Mouse (Mus musculus) myocyte (in vitro differentiated cells): Measurements from ENCODE around the gene Tex9. TPM values are rescaled to one million over a fixed set of nuclear protein-coding genes. Genes with fewer than 3 reads are reported as not detected.

Experiments used
- H3K27me3 ChIP-seq: one replicate; pipeline ENCODE4 v1.6.1; 2011; ENCODE audit not compliant: control insufficient read depth, insufficient read depth, insufficient read length
- H3K36me3 ChIP-seq: one replicate; pipeline ENCODE4 v1.6.1; 2011; ENCODE audit not compliant: control insufficient read depth, insufficient read depth
- H3K4me2 ChIP-seq: one replicate; pipeline ENCODE4 v1.6.1; 2011; ENCODE audit warnings: low read depth, control low read depth
- H3K4me3 ChIP-seq: one replicate; pipeline ENCODE4 v1.5.1; 2011; ENCODE audit warnings: mild to moderate bottlenecking, control low read depth, moderate library complexity
- H3K79me2 ChIP-seq: one replicate; pipeline ENCODE4 v1.6.1; 2011; ENCODE audit not compliant: control insufficient read depth, insufficient read depth
- H3ac ChIP-seq: one replicate; pipeline ENCODE4 v1.6.1; 2011; ENCODE audit not compliant: control insufficient read depth, insufficient read length
- CEBPB ChIP-seq: IDR thresholded peaks from 2 replicates; pipeline ENCODE4 v1.6.1; 2011; ENCODE audit warnings: mild to moderate bottlenecking, moderate library complexity; ENCODE audit not compliant: poor library complexity, insufficient read depth, severe bottlenecking
- E2F4 ChIP-seq: IDR thresholded peaks from one replicate; pipeline ENCODE4 v1.6.1; 2011; ENCODE audit warnings: mild to moderate bottlenecking, control low read depth, moderate library complexity; ENCODE audit not compliant: insufficient read depth
- MAX ChIP-seq: IDR thresholded peaks from one replicate; pipeline ENCODE4 v1.6.1; 2011; ENCODE audit warnings: low read depth, mild to moderate bottlenecking, control low read depth
- MYOD1 ChIP-seq, 3 experiments: IDR thresholded peaks; one replicate each; pipeline ENCODE4 v1.6.1; 2011; ENCODE audit warnings: control low read depth in 2 of 3, low read depth in 2 of 3, mild to moderate bottlenecking in 2 of 3, moderate library complexity in 1 of 3; ENCODE audit not compliant: insufficient read length in 2 of 3, control insufficient read depth in 1 of 3
- MYOG ChIP-seq, 3 experiments: IDR thresholded peaks; one replicate each; pipeline ENCODE4 v1.6.1; 2011; ENCODE audit warnings: control low read depth in 2 of 3, low read depth in 2 of 3, mild to moderate bottlenecking in 2 of 3; ENCODE audit not compliant: insufficient read length in 2 of 3, control insufficient read depth in 1 of 3, insufficient read depth in 1 of 3
- POLR2A ChIP-seq: IDR thresholded peaks from one replicate; pipeline ENCODE4 v1.6.1; 2011; ENCODE audit warnings: low read depth, mild to moderate bottlenecking, control low read depth, moderate library complexity; ENCODE audit not compliant: insufficient read length
- POLR2AphosphoS2 ChIP-seq: IDR thresholded peaks from one replicate; pipeline ENCODE4 v1.6.1; 2011; ENCODE audit warnings: low read depth, control low read depth; ENCODE audit not compliant: insufficient read length
- REST ChIP-seq: IDR thresholded peaks from one replicate; pipeline ENCODE4 v1.6.1; 2011; ENCODE audit warnings: mild to moderate bottlenecking, control low read depth, moderate library complexity; ENCODE audit not compliant: insufficient read depth, insufficient read length
- SRF ChIP-seq: IDR thresholded peaks from one replicate; pipeline ENCODE4 v1.6.1; 2011; ENCODE audit warnings: low read depth; ENCODE audit not compliant: control insufficient read depth, insufficient read length
- TCF12 ChIP-seq: IDR thresholded peaks from one replicate; pipeline ENCODE4 v1.6.1; 2011; ENCODE audit warnings: mild to moderate bottlenecking, control low read depth; ENCODE audit not compliant: poor library complexity, insufficient read depth, severe bottlenecking
- TCF3 ChIP-seq: IDR thresholded peaks from one replicate; pipeline ENCODE4 v1.6.1; 2011; ENCODE audit warnings: low read depth, control low read depth; ENCODE audit not compliant: insufficient read length
- USF1 ChIP-seq: IDR thresholded peaks from one replicate; pipeline ENCODE4 v1.6.1; 2011; ENCODE audit warnings: low read depth, mild to moderate bottlenecking, control low read depth, moderate library complexity
- polyA plus RNA-seq: library from polyadenylated mRNA; unstranded; fragments of >200 nt; fragmentation: generic; extraction: Trizol; gene quantifications from one replicate; pipeline ENCODE4 v1.2.1, GENCODE M21; 2012; ENCODE audit warnings: missing spikeins

The Tex9 gene
- polyA plus RNA-seq, 1 experiment, result 2.7 TPM

- Histone ChIP-seq H3K4me2 (no peak overlapping the region), H3K4me3 (no peak overlapping the region), H3K36me3 (no peaks in the 10 kb centered on the region), H3K79me2 (no peaks in the 10 kb centered on the region), H3K27me3 (no peaks in the 10 kb centered on the region), H3ac (no peak overlapping the region)
- TF ChIP-seq REST (no peak), TCF3 (no peak), MAX (no peak), E2F4 (no peak), MYOG (IDR thresholded peaks at IDR 0.05; ENCODE audit: control insufficient read depth in 1 of 3, insufficient read depth in 1 of 3, insufficient read length in 2 of 3, low read depth in 2 of 3) (no peak), POLR2A (no peak), TCF12 (no peak), USF1 (no peak), SRF (no peak)
Measured at GRCm38 (mm10) chr9:72488523-72488922, 3.5 kb downstream of the Tex9 start.

- H3K4me3 ChIP-seq, result no peak overlapping the region
- TF ChIP-seq POLR2A, result no peak
- no peak for TF ChIP-seq REST
- TF ChIP-seq MYOD1 (IDR thresholded peaks at IDR 0.05; ENCODE audit: control insufficient read depth in 1 of 3, insufficient read length in 2 of 3, low read depth in 2 of 3), result no peak
- TF ChIP-seq E2F4, result no peak
- no peak for TF ChIP-seq CEBPB
- TF ChIP-seq MYOG (IDR thresholded peaks at IDR 0.05; ENCODE audit: control insufficient read depth in 1 of 3, insufficient read depth in 1 of 3, insufficient read length in 2 of 3, low read depth in 2 of 3), result no peak
- TF ChIP-seq SRF, result no peak
- H3ac ChIP-seq, result no peak overlapping the region
- H3K79me2 ChIP-seq, result no peaks in the 10 kb centered on the region
- H3K4me2 ChIP-seq, result no peak overlapping the region
- no peaks in the 10 kb centered on the region for H3K27me3 ChIP-seq
- H3K36me3 ChIP-seq, result no peaks in the 10 kb centered on the region
Measured at GRCm38 (mm10) chr9:72479276-72479675, 12.7 kb downstream of the Tex9 start.

GRCm38 (mm10) chr9:72477306-72477705 is 14.7 kb downstream of the Tex9 start:
- H3ac ChIP-seq, result no peak overlapping the region
- no peak overlapping the region for H3K4me3 ChIP-seq
- no peaks in the 10 kb centered on the region for H3K79me2 ChIP-seq
- H3K27me3 ChIP-seq, result no peaks in the 10 kb centered on the region
- no peaks in the 10 kb centered on the region for H3K36me3 ChIP-seq
- TF ChIP-seq MYOD1 (IDR thresholded peaks at IDR 0.05; ENCODE audit: control insufficient read depth in 1 of 3, insufficient read length in 2 of 3, low read depth in 2 of 3) (no peak), CEBPB (no peak), POLR2A (no peak), MAX (no peak), TCF12 (no peak), MYOG (IDR thresholded peaks at IDR 0.05; ENCODE audit: control insufficient read depth in 1 of 3, insufficient read depth in 1 of 3, insufficient read length in 2 of 3, low read depth in 2 of 3) (no peak), USF1 (no peak), SRF (no peak), E2F4 (no peak), POLR2AphosphoS2 (no peak), REST (no peak), TCF3 (no peak)
- no peak overlapping the region for H3K4me2 ChIP-seq

GRCm38 (mm10) chr9:72475511-72475910 is 16.5 kb downstream of the Tex9 start:
- H3K79me2 ChIP-seq, result no peaks in the 10 kb centered on the region
- no peak overlapping the region for H3K4me3 ChIP-seq
- no peaks in the 10 kb centered on the region for H3K36me3 ChIP-seq
- H3ac ChIP-seq, result no peak overlapping the region
- TF ChIP-seq POLR2A (no peak), CEBPB (no peak), POLR2AphosphoS2 (no peak), SRF (no peak), REST (no peak)
- no peaks in the 10 kb centered on the region for H3K27me3 ChIP-seq
- no peak overlapping the region for H3K4me2 ChIP-seq

- Histone ChIP-seq H3K36me3 (no peaks in the 10 kb centered on the region), H3K4me2 (no peak overlapping the region), H3K4me3 (no peak overlapping the region), H3ac (no peak overlapping the region), H3K79me2 (no peaks in the 10 kb centered on the region), H3K27me3 (no peaks in the 10 kb centered on the region)
- TF ChIP-seq CEBPB (no peak), REST (no peak), TCF12 (no peak), POLR2AphosphoS2 (no peak), POLR2A (no peak), E2F4 (no peak), MYOD1 (IDR thresholded peaks at IDR 0.05; ENCODE audit: control insufficient read depth in 1 of 3, insufficient read length in 2 of 3, low read depth in 2 of 3) (no peak), TCF3 (no peak)
Measured at GRCm38 (mm10) chr9:72469851-72470250, 22.2 kb downstream of the Tex9 start.
